Mouse (Mus musculus) kidney, adult 2 months (tissue): ENCODE data around the gene Cd44. TPM values are rescaled to one million over a fixed set of nuclear protein-coding genes. Genes with fewer than 3 reads are reported as not detected.

Experiments
- DNase-seq: peaks from one replicate; pipeline ENCODE4 v3.0.0; 2021
- H3K27ac ChIP-seq: fragments of 200-500 bp; 2 replicates; pipeline ENCODE4 v1.5.1; 2012; ENCODE audit warnings: low read depth, low read length, control low read depth, inconsistent platforms; ENCODE audit not compliant: insufficient read depth
- H3K27me3 ChIP-seq: fragments of 200-500 bp; replicated peaks from 2 replicates; pipeline ENCODE4 v1.6.1; 2012; ENCODE audit warnings: mild to moderate bottlenecking, moderate library complexity, low read length, inconsistent platforms; ENCODE audit not compliant: control insufficient read depth, insufficient read depth
- H3K36me3 ChIP-seq: fragments of 200-500 bp; 2 replicates; pipeline ENCODE4 v1.6.1; 2012; ENCODE audit warnings: mild to moderate bottlenecking, moderate library complexity, low read length, inconsistent platforms; ENCODE audit not compliant: control insufficient read depth, insufficient read depth
- H3K4me1 ChIP-seq: fragments of 200-500 bp; 2 replicates; pipeline ENCODE4 v1.6.1; 2011; ENCODE audit warnings: low read length; ENCODE audit not compliant: control insufficient read depth, insufficient read depth
- H3K4me3 ChIP-seq: fragments of 200-500 bp; 2 replicates; pipeline ENCODE4 v1.5.1; 2011; ENCODE audit warnings: mild to moderate bottlenecking, low read depth, low read length, control low read depth; ENCODE audit not compliant: insufficient read depth
- CTCF ChIP-seq: fragments of 200-500 bp; conservative IDR thresholded peaks from 2 replicates; pipeline ENCODE4 v1.5.1; 2011; ENCODE audit warnings: low read depth, mild to moderate bottlenecking, control low read depth, low read length, moderate library complexity, mixed read lengths; ENCODE audit not compliant: insufficient read depth, insufficient read length
- POLR2A ChIP-seq: fragments of 200-500 bp; IDR thresholded peaks from one replicate; pipeline ENCODE4 v1.6.1; 2011; ENCODE audit warnings: low read depth, low read length, control low read depth
- WGBS: fragments of 180-500 bp; shearing (Covaris S2); methylation state at CpG from one replicate; pipeline ENCODE4 v1.1.7; 2018; 5-methylcytosine and 5-hydroxymethylcytosine counted together
- polyA plus RNA-seq: library from polyadenylated mRNA; depleted of rRNA; stranded (reverse); fragments of >200 nt; gene quantifications from 2 replicates; pipeline ENCODE4 v1.2.3, GENCODE M21; 2012

Gene Cd44
- polyA plus RNA-seq, 1 experiment = 3.3 TPM

DNA sequence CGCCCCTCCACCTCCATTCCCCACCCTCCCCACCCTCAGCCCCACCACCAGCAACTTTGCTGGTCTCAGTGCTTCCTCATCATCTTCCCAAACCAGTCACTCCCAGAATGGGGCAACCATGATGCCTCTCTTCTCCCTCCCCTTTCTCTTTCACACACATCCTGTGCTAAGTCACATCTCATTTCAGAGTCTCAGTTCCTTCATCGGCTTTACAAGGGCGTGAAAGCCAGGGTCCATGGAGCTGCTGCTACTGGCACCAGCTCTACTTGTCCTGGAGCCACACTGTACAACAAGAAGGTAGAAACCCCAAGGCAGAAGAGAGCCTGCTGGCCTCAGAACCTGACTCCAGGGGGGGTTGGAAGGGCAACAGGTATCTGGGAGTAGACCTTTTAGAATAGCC lies 2.2 kb downstream of the Cd44 start:
- no peak for TF ChIP-seq CTCF
- Histone ChIP-seq H3K4me3 (no peak overlapping the region), H3K36me3 (no peaks in the 10 kb centered on the region), H3K4me1 (no peaks in the 10 kb centered on the region), H3K27me3 (no peaks in the 10 kb centered on the region; the same call in 1 of the 2 replicates), H3K27ac (no peak overlapping the region)
- no peak for DNase-seq
- 68% methylated on average over 3 of the region's 3 CpGs for WGBS

DNA sequence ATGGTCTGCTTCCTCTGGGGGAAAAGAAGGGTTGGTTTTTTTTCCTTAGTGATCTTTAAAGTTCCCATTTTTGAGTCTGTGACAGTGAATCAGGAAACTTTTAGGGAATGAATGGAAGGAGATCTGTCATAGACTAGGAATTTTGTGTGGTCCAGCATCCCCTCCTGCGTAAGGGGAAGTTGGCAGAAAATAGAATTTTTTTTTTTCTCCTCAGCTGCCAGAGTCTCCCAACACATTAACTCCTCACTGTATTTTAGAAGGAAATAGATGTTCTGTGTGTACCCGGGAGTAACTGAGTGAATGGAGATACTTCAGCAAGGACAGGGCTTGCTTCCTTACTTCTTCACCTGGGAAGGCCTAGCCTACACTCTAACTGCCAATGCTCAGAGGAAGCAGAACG lies 2.9 kb downstream of the Cd44 start:
- H3K4me3 ChIP-seq = no peak overlapping the region
- no peak for DNase-seq
- H3K27ac ChIP-seq = no peak overlapping the region
- no peak for TF ChIP-seq POLR2A
- TF ChIP-seq CTCF = no peak
- no peaks in the 10 kb centered on the region; the same call in 1 of the 2 replicates for H3K27me3 ChIP-seq
- WGBS = 83% methylated on average over 3 of the region's 3 CpGs
- no peaks in the 10 kb centered on the region for H3K36me3 ChIP-seq
- H3K4me1 ChIP-seq = no peaks in the 10 kb centered on the region

DNA sequence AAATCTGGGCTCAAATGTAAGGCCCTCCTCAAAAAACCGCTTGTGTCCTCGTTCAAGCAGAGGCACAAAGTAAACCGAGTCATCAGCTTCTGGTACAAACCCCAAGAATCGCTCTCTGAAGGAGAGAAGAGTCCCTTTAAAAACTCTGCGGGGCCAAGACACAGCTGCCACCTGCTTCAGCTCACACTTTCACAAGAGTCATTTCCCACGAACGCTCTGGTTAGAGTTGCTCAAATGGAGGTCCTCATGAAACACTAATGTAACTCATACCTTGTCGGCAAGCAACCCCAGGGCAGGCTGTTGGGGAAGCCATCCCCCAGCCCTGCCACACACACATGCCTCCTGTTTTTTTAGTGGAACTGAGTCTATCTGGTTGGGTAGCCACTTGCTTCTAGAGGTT lies 5.3 kb downstream of the Cd44 start:
- Histone ChIP-seq H3K27me3 (no peaks in the 10 kb centered on the region), H3K4me3 (no peak overlapping the region), H3K27ac (no peak overlapping the region), H3K36me3 (no peaks in the 10 kb centered on the region), H3K4me1 (no peaks in the 10 kb centered on the region)
- no peak for DNase-seq
- TF ChIP-seq POLR2A = no peak
- no peak for TF ChIP-seq CTCF
- 84% methylated on average over 8 of the region's 8 CpGs for WGBS

DNA sequence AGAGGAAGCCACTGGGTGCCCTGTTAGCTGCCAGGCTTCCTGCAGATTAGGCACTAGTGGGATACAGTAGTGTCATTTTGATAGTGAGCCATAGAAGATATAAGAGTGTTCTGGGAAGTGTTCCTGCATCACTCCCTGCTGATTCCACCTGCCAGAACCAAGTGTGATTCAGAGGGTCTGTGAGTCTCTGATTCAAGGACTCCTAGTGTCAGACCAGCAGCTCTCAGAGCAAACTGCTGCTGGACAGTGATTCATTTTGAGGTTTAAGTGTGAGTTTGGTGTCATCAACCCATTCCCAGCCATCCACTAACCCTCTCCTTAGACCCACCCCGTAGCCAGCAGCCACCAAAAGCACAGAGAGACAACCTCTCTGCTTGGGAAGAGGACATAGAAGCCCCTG lies 6.3 kb downstream of the Cd44 start:
- no peak for DNase-seq
- no peaks in the 10 kb centered on the region for H3K36me3 ChIP-seq
- WGBS = 83% methylated on average over 1 of the region's 1 CpGs
- no peak overlapping the region for H3K27ac ChIP-seq
- H3K27me3 ChIP-seq = no peaks in the 10 kb centered on the region
- H3K4me3 ChIP-seq = no peak overlapping the region
- TF ChIP-seq POLR2A (no peak), CTCF (no peak)
- no peaks in the 10 kb centered on the region for H3K4me1 ChIP-seq

GRCm38 (mm10) chr2:102894785-102895184 lies 6.7 kb downstream of the Cd44 start:
- no peak for TF ChIP-seq CTCF
- no peak for TF ChIP-seq POLR2A
- 77% methylated on average over 4 of the region's 4 CpGs for WGBS
- DNase-seq = no peak
- Histone ChIP-seq H3K36me3 (no peaks in the 10 kb centered on the region), H3K4me3 (no peak overlapping the region), H3K27ac (no peak overlapping the region), H3K4me1 (no peaks in the 10 kb centered on the region), H3K27me3 (no peaks in the 10 kb centered on the region)

DNA sequence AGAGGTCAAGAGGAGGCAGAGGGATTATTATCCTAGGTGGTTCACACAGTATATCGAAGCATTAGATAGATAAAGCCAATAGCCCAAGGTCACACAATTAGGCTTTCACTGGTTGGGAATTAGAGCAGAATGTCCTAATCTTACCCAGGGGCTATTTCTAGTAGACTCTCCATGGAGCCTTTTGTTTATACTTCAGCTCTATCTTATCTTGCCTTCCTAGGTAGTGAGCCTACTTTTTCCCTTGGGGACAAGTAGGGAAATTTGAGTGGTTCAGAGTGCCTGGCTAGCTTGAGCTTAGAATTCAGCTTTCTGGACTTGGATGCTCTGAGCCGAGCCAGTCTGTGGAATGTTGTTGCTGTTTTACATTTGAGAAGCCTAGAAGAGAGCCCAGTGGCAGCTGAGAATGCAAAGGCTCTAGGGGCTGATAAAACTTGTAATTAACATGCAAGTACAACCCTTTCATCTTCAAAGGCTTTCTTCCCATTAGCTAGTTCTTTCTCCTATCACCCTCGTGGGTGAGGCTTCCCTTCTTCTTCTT lies 12.7 kb downstream of the Cd44 start:
- no peak overlapping the region for H3K27ac ChIP-seq
- H3K4me3 ChIP-seq = no peak overlapping the region
- no peaks in the 10 kb centered on the region for H3K36me3 ChIP-seq
- H3K4me1 ChIP-seq = no peaks in the 10 kb centered on the region
- 42% methylated on average over 3 of the region's 3 CpGs for WGBS
- no peak for TF ChIP-seq CTCF
- no peak for TF ChIP-seq POLR2A
- H3K27me3 ChIP-seq = no peaks in the 10 kb centered on the region
- no peak for DNase-seq

GRCm38 (mm10) chr2:102887137-102887536 lies 14.3 kb downstream of the Cd44 start:
- WGBS = 91% methylated on average over 1 of the region's 1 CpGs
- H3K36me3 ChIP-seq = no peaks in the 10 kb centered on the region
- DNase-seq = no peak
- no peak overlapping the region for H3K27ac ChIP-seq
- TF ChIP-seq POLR2A (no peak), CTCF (no peak)
- no peaks in the 10 kb centered on the region for H3K4me1 ChIP-seq
- no peaks in the 10 kb centered on the region for H3K27me3 ChIP-seq
- no peak overlapping the region for H3K4me3 ChIP-seq
